Mouse (Mus musculus): ENCODE results near the gene Gabrd.
"Not testable (repeated sequence)": the region's sequence is repeated elsewhere in the genome, so short reads cannot be mapped to it uniquely, and the experiment has no call there.

Gabrd gene

DNA sequence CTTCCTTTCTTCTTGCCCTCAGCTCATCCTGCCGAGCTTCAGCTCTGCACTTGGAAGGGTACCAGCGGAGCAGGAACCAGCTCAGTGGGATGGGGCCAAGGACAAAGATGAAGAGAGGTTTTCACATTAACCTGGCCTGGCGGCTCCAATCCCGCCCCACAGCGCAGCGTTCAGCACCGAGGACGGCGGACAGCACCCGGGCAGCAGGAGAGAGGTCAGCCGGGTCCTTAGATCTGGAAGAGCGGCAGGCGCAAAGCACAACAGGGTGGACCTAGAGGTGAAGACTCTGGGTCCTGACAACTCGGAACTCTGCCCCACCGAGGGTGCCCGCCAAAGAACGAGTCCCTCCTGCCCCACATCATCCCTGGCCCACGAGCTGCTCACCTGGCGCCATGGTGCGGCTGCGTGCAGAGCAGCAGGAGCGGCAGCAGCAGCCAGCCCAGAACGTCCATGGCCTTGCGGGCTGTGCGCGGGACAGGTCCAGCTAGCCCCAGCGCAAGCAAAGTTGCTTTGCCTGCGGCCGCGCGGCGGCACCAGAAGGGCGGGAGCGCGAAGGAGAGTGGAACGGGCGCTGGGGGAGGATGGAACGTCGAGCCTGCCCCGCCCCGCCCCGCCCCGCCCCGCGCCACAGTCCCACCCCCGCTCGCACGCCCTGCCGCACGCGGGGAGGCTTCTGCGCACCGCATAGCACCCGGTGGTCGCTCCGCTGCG is at the start of gene Gabrd:
Gabrd (minus strand) TSS at position 602 of the 711 bp plus-strand sequence.
- peak; percentile 87 to 89 for DNase-seq

DNA sequence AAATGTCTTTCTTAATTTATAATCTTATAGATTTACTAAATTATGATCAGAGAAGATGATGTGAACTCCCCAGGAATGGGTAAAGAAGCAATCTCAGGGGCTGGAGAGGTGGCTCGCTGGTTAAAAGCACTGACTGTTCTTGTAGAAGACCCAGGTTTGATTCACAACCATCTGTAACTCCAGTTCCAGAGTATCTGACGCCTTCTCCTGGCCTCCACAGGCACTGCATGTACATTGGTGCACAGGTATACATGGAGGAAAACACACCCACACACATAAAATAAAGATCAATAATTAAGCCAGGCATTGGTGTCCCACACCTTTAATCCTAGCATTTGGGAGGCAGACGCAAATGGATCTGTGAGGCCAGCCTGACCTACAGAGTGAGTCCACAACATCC is 44.9 kb upstream of the Gabrd start:
- DNase-seq, result no peak

DNA sequence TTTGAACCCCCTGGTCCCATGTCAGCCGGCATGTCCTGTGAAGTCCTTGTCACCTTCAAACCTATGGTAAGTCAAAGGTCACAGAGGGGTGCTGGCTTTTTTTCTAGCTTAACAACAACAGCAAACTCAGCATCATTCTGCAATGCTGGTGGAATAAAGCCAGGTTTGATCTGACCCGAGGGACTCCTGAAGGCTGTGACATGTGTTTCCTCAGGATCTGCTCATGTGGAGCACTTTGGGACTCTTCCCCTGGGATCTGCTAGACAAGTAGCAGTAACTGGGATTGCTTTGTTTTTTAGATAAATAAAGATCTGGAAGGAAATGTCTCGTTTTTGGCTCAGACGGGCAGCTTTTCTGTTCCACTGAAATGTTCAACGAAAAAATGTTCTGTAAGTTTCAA is 36.1 kb upstream of the Gabrd start:
- DNase-seq, result no peak

DNA sequence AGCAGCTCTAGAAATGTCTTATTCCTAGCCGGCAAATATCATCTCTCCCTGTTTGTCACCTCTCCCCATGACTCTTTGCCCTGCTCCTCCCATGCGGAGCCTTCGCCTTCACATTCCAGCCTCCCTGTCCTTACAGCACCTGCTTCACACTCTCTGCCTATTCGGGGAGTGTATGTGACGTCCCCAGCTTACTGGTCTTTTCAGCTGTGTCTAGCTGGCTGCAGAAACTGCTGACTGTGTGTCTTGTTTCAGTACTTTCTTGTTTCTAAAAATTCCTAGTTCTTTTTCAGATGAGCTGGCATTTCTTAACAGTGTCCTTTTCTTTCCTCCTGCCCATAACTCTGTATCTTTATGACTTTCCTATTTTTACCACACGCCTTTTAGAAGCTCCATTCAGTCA is 34.4 kb upstream of the Gabrd start:
- no peak for DNase-seq

DNA sequence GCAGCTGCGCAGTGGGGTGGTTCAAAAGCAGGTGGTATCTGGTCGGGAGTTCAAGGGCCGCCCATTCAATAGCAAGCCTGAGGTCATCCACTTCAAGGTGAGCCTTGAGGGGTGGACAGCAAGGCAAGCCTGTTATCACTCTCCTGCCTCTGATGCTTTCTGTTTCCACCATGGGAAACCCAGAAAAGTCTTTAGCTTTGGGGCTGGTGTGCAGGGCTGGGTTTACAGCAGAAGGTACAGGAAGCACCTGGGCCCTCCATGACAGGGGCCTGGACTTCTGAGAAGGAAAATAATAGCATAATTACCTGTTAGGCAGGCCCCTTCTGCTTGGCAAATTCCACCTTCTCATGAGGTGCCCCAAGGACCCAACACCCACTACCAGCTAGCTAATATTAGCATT is 31.3 kb upstream of the Gabrd start:
- no peak for DNase-seq

DNA sequence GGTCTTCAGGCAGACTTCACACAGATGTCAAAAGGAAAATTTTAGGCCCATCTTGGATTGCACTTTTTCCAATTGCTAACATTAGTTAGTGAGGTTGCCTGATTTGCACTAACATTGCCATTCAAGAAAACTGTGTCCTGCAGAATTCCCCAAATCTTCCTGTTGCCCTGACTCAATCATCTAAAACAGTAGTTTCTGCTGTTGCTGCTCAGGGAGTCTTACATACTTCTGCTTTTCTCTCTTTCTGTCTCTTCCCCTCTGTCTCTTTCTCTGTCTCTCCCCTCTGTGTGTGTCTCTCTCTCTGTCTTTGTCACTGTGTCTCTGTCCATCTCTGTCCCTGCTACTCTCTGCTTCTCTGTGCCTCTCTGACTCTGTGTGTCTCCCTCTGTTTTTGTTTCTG is 30.5 kb upstream of the Gabrd start:
- no peak for DNase-seq

DNA sequence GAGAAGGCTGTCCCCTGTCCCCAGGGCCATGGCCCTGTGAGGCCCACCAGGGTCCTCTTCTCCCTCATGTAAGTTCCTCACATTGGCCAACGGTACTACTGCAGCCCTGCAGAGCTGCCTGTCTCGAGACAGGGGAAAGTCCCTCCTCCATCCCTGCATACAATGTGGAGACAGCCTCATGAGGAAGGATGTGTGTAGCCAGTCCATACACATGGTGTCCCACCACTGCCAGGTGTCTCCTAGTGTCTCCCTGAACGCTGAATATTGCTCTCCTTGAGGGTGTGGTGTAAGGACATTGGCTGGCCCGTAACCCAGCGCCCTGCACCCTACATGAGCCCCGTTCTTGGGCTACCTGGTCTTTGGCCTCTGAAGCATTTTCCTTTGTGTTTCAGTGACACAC is 28.4 kb upstream of the Gabrd start:
- no peak for DNase-seq

DNA sequence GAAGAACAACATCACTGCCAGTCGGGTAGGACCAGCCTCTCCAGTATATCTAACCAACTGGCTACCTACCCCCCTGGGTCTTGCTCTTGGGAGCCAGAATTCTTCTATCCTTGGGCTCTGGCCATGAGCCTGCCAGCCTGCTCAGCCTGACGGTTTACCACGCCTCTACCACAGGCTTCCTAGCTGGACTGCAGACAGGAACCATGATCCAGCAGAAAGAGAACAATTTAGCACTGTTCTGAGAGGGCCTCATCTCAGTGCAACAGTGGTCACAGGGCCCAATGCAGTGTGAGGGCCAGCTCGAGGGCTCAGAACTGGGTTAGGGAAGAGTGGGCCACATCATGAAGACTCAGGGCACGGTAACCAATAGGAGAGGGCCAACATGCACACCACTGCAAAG is 26.1 kb upstream of the Gabrd start:
- DNase-seq, result no peak

DNA sequence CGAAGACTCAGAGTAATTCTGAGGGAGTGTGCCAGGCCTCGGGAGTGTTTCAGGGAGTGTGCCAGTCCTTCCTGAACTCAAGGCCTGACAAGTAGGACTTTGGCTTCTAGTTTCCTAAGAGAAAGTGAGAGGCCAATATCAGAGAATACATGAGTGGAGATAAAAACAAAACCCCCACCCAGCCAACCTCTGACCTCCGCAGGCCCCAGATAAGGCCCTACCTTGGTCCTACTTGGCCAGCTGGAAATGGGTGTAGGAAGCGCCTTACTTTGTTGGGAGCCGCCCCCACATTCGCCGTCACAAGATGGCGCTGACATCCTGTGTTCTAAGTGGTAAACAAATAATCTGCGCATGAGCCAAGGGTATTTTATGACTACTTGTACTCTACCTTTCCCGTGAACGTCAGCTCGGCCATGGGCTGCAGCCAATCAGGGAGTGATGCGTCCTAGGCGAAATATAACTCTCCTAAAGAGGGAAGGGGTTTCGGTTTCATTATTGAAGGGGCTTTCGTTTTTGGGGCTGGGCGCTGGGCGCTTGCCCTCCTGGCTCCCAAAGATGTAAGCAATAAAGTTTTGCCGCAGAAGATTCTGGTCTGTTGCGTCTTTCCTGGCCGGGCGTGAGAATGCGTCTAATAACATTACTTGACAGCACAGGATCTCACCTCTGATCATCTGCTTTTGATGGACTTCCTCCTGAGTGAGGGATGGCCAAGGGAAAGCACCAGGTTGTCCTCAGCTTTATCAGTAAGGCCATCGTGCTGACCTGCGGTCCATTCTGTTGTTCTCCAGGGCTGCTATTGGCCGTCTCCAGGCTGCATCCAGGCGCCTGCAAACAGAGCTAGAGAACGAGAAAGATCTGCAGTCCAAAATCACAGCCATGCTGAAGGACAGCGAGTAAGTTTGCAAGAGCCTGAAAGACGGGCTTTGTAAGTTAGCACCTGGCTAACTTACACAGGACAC is 23.8 kb upstream of the Gabrd start:
- DNase-seq, result not testable (repeated sequence)

DNA sequence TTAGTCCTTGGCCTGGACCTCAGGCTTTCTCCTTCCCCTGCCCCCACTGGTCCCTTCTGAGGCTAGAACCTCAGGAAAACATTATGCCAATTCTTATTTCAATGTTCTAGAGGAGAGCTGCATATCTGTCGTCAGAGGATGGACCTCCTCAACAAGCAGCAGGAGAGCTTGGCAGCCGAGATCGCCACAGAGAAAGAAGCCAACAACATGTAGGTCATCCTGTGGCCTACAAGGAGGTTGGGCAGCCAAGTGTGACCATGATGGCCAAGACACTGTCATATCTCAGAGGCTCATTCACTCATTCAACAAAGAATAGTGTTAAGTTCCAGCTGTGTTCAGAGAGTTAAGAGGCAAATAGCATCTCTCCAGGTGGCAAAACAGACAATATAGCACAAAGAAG is 22.2 kb upstream of the Gabrd start:
- peak; percentile 74 to 86 for DNase-seq

DNA sequence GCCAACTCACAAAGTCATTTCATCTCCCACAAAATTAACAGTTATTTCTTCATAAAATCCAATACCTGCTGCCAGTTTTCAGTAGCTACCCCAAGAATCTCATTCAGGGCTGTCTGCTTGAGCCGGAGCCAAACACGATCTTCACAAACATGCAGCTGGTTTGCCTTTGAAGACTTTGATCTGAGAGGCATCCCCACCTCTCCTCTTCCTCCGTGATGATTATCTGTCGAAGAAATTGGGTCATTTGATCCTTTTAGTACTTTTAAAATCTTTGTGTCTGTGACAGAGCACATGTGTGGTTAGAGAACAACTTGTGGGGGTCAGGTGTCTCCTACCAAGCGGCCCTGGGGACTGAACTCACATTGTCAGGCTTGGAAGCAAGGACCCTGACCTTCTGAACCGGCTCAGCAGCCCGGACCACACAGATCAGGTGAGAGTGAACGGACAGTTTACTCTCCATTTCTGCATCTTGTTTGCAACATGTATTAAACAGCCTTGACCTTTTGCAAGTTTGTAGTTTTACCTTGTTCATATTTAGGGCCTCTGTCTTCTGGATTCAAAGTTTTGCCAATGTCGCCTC is 16.8 kb upstream of the Gabrd start:
- no peak for DNase-seq

DNA sequence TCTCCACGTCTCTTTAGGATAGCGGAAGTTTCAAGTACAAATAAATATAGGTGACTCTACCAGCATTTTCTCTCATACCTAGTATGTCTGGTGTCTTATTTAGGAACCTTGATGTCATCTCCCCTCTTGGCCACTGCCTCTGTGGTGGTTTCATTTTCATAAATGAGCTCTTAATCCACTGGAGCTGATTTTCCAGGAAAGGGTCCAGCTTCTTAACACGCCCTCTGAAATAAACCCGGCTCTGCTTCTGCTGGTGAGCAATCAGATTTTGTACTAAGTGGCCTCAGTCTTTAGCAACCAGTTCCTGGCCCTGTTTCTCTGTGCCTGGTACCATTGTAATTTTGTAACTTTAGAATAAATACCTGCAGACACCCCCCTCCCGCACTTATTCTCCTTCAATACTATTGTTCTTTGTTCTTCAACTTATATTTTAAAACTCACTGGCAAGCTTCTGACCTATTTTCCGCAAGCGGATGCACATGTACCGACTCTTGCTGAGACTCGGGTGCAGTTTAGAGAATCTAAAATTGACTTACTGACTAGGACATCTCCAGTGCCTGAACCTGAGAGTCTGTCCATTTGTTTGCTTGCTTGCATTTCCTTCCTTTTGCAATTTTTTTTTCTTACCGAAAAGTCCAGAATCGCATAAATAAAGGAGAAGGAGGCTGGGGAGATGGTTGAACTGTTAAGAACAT is 15.9 kb upstream of the Gabrd start:
- no peak for DNase-seq

DNA sequence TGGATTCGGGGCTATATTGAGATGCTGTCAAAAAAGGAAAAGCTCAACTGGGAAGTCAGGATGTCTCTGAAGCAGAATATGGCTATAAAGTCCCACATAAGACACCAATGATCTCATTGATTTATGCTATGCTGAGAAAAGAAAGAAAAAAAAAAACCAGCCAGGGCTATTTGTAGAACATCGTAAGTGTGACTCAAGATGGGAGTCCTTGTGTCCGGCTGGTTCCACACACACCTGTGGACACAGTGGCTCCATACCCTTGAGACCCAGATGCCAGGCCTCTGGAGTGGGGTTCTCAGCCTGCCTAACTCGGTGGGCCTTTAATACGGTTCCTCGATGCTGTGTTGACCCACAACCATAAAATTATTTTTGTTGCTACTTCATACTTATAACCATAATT is 14.2 kb upstream of the Gabrd start:
- no peak for DNase-seq

DNA sequence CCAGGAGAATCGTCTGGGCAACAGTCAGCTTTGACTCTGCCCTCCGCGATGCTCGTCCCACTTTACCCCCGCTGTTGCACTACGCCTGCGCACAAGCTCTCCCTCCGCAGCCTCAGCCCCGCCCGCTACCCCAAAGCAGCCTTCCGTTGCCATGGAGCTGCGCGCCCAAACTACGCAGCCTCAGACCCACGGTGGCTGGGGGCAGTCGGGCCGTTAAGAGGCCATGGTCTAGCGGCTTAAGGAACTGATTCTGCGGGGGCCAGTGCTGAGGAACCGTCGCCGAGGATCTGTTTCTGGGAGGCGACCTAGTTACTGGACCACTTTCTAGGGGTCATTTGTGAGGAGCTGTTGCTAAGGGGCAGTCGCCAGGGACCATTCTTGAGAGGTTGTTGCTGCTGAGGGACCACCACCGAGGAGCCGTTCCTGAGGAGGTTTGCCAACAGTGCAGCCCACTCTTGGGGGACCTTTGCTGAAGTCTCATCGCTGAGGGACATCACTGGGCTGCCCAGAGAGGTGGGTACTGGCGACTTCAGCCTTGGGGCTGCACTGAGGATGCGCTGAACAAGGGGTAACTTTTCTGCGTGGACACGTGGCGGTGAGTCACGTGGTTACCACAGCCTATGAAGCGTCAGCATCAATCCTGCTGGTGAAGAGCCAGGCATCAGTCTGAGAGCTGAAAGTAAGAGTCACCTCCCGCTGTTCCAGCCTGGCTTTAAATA is 11.3 kb upstream of the Gabrd start, which contains the start of gene Cfap74:
Cfap74 (plus strand) TSS at position 133 of the 719 bp plus-strand sequence.
- peak; percentile 87 to 93 for DNase-seq

DNA sequence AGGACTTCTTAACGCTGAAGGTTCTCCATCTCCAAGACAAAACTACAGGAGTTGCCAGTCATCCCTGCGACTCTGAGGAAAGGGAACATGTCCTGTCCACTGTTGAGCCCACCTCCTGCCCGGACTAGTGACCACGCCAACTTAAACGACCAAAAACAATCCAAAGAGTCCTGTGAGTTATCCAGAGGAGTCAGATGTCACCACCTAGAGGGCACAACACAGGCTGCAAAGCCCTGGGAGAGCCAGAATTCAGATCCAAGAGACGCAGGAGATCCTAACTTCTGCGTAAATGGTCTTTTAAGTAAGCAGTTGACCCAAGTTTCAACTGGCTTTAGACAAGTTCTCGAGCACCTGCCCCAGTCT is 10.8 kb upstream of the Gabrd start:
- DNase-seq, result no peak

DNA sequence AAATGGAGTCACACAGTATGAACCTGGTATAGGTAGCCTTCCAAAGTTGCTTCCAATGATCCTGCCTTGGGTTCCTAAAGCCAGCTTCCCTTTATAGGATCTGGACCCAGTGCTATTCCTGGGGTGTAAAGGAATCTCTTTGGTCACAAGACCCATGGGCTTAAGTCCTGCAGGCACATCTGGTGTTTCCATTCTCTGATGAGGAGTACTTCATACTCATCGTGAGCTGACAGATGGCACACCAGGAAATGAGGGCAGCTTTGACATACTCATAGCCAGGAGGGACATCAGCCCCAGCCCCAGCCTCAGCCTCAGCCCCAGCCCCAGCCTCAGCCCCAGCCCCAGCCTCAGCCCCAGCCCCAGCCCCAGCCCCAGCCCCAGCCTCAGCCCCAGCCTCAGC is 4.6 kb upstream of the Gabrd start:
- no peak for DNase-seq

DNA sequence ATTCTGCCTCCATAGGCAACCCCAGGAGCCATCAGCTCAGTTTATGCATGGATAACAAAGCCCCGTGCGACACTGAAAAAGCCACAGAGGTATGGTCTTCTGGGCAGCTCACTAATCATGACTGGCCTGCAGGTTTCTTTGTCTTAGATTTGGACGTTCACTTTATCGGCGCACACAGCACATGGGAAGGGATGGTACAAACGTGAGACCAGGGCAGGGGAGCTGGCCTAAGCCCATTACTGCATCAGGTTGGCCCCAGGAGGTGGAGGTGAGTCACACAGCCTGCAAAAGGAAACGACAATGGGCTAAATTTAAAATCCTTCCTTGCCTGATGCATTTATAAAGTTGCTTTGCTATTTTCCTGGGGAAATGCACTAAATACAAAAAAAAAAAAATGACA is 3.2 kb upstream of the Gabrd start:
- peak; percentile 76 to 83 for DNase-seq

DNA sequence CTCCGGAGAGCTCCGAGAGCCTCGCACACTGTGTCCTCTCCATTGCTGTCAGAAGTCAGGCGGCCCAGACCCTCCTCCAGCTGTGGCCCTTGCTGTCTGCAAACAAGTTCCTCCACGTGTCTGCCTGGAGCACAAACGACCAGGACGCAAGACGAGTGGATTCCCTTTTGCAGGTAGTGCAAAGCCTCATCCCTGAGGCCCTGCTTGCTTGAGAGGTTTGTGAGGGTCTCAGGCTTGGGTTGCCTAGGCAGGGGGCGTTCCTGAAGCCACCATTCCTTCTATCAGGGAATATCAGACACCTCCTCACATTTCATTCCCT is 269 bp upstream of the Gabrd start:
- DNase-seq, result no peak

DNA sequence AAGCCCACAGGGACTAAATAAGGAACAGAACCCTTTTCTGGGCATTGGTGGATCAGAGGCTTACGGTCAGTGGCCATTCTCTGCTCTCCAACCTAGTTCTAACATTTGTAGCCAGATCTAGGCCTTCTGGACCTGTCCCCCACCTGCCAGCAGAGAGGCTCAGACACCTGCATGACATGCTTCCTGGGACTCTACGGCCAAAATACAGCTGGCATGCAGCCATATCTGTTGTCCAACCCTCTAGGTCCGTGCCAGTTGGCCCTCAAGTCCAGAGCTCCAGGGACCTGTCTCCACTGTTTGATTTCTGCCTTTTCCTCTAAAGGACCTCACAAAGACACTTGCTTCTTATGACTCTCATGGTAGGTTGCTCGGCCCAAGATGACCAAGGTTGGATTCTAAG is 1.2 kb downstream of the Gabrd start:
- peak; percentile 93 to 96 for DNase-seq

DNA sequence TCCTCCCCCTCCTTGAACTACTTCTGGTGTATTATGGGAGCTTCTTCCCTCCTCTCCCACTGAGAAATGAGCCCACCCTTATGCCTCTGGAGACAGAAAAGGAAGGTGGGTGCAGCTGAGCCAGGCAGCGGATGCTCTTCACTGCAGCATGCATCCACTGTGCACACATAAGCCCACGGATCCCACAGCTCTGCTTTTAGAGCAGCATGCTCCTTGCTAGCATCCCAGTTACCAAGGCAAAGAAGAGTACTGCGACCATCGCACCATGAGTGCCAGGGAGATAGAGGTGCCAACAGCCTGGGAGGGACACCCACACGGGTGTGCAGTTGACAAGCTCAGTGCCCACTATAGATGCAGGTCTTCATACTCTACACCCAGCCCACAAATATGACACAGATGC is 2.4 kb downstream of the Gabrd start:
- DNase-seq, result no peak

DNA sequence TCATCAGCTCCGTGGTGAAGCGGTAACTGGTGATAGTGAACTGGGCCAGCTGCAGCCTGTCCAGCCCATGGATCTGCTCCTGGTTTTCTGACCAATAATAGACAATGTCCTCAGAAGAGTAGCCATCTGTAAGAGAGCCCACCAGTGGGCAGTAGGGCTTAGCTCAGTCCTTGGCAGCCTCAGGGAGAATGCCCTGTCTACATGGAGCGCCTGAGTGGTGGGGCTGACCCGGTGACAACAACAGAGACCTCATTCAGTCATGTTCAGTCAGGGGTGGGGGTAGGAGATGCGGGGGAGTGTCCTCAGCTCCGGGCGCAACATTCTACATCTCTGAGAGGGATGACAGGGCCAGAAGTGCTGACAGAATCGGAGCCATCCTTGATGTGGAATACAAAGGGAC is 10.7 kb downstream of the Gabrd start:
- no peak for DNase-seq

DNA sequence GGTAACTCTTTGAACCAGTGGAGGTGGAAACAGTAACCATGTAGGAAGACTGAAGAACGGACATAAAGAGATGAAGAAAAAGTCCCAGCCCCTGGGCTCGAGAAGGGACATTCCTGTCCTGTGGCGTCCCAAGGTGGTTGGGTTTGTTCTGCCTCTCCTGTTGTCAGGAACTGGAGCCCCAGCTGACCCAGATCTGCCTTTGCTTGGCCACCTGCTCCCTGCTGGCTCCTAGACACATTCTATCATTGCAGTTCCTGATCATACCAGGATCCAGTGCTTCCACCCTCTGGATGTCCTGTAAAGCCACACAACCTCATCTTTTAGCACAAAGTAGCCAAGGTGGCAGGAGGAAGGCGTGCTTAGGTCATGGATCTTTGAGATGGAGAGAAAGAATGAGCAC is 14.6 kb downstream of the Gabrd start:
- peak; percentile 72 to 82 for DNase-seq

DNA sequence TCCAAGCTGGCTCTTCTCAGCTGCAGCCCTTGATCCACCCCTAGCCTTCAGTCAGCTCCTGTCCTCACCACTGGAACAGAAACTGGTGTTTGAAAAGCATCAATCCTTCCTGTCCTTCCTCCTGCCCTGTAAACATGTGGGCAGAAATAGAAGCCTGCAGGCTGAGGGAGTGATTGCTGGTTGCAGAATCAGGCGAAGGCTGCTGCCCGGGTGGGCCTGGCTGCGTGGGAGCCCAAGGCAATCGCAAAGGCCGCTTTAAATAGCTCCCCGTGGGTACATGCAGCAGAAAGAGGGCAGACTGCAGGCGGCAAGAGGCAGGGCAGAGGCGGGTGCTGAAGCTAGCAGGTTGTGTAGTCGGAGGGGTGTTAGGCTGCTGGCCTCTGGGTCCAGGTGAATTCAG is 15.2 kb downstream of the Gabrd start:
- no peak for DNase-seq
